Mouse (Mus musculus) brain, embryonic 14.5 days (tissue): ENCODE measurements around the gene Inf2. TPM values are rescaled to one million over a fixed set of nuclear protein-coding genes. Genes with fewer than 3 reads are reported as not detected.

Source experiments
- DNase-seq: peaks from one replicate; pipeline ENCODE4 v3.0.0-alpha.2; 2011; ENCODE audit warnings: low read depth
- CTCF ChIP-seq: fragments of 200-500 bp; IDR thresholded peaks from 2 replicates; pipeline ENCODE4 v1.5.1; 2012; ENCODE audit warnings: inconsistent platforms, mild to moderate bottlenecking, moderate library complexity, borderline replicate concordance; ENCODE audit not compliant: insufficient read depth, insufficient read length; ENCODE audit errors: extremely low read depth
- POLR2A ChIP-seq: fragments of 200-500 bp; IDR thresholded peaks from 2 replicates; pipeline ENCODE4 v1.6.1; 2012; ENCODE audit warnings: mild to moderate bottlenecking, inconsistent platforms, borderline replicate concordance; ENCODE audit not compliant: poor library complexity, insufficient read depth, insufficient read length, severe bottlenecking; ENCODE audit errors: extremely low read depth
- polyA plus RNA-seq: library from polyadenylated mRNA; depleted of rRNA; stranded (reverse); fragments of >200 nt; gene quantifications from 2 replicates; pipeline ENCODE4 v1.2.3, GENCODE M21; 2012

Inf2 gene
- polyA plus RNA-seq, 1 experiment, result 8.4 TPM

DNA sequence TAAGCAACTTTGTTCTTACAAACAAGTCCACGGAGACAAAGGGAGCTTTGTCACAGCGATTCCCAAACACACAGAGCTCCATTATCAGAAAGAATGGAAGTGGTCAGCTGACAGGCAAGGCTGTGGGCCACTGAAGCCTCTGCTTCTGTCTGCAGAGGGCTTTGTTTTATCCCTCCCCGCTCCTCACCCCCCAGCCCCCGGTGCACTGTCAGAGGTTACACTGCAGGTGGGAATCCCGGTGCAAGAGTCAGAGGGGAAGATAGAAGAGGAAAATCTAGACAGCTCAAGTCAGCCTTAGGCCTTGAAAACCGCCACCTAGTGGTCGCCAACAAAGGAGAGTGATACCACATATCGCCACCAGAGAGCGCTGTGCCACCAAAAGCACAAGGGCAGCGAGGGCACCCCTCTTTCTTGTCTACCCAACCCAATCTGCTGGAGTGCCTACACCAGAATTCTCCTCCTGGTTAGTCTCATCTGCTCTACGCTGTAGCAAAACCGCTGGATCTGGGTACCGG is 36.7 kb upstream of the Inf2 start:
- peak; percentile 94 for DNase-seq
- no peak for TF ChIP-seq POLR2A
- TF ChIP-seq CTCF, result peak; percentile 100

DNA sequence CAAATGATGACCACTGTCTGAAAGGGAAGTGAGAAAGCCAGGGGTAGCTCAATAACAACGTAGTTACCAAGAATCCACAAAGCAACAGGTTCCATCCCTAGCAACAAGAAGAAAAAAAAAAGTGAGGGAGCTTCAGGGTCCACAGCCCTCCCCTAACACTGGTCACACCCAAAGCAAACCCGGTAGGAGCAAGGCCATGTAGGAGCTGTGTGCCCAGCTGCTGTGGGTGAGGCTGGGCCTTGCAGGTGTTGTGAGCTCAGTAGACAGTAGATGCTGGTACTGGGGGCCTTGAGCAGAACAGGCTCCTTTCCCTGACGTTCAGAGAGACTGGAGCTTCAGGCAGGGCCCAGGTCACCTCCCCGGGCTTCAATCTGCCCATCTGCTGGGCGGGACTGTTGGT is 36.1 kb upstream of the Inf2 start:
- no peak for DNase-seq
- TF ChIP-seq POLR2A (no peak), CTCF (no peak)

DNA sequence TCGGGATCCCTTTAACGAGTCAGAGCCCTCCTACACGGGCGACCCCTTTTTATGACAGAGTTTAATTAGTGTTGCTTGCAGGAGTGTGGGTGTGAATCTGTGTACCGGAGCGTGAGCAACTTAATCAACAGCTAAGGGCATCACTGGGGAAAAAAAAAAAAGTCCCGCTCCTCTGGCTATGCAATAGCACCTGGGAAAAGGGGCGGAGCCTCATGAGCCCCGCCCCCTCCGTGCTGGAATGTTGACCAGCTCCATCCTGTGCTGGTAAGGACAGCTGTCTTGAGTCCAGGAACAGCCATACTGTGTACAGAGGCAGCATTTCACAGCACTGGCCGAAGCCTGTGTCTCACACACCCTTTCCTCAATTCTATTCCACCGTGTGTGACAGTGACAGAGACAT is 33.7 kb upstream of the Inf2 start:
- TF ChIP-seq CTCF (no peak), POLR2A (no peak)
- DNase-seq, result peak; percentile 34

DNA sequence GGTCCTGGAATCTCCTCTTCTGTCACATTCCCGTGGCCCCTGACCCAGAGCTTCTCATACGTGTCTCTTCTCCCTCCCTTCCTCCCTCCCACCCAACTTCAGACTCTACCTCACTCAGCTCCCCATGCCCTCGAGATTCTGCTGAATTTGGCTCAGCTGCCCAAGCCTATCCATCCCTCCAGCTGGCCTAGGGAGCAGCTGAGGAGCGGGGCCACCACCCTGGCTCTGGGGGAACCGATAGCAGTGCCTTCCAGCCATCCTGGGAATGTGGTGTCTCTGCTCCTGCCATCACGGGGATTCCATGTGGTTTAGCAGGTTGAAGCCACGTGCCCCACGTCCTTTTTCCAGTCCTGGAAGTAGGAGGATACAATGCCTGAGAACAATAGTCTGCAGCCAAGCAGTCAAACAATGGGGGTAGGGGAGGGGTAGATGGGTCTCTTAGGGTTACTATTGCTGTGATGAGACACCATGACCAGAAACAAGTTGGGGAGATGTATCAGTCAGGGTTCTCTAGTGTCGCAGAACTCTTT is 32.0 kb upstream of the Inf2 start:
- TF ChIP-seq POLR2A (no peak), CTCF (no peak)
- DNase-seq, result no peak

DNA sequence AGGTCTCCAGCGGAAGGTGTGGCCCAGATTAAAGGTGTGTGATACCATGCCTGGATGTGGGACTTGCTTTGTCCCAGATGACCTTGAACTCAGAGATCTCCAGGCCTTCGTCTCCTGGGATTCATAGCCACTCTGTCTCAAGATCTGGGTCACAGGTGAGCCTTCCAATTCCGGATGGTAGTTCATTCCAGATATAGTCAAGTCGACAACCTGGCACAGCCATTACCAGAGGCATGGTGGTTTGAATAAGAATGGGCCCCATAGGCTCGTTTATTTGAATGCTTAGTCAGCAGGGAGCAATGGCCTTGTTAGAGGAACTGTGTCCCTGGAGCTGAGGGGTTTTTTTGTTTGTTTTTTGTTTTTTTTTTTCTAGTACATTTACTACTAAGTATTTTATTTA is 31.4 kb upstream of the Inf2 start:
- no peak for DNase-seq
- TF ChIP-seq CTCF (no peak), POLR2A (no peak)

DNA sequence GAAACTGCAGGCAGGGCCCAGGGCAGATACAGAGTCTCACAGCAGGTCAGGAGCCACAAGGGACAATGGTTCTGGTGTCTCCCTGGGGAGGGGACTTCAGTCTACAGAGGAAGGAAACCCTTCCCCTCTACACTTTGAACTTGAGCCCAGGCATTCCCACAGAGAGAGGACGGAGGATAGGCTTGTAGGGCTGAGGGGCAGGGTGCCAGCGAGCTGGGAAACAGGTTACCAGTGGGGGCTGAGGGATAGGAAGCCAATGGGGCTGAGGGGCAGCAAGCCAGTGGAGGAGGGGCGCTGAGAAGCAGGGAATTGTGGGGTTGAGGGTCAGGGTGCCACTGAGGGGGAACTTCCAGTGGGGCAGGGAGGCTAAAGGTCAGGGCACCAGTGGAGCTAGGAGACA is 29.4 kb upstream of the Inf2 start:
- DNase-seq, result no peak

DNA sequence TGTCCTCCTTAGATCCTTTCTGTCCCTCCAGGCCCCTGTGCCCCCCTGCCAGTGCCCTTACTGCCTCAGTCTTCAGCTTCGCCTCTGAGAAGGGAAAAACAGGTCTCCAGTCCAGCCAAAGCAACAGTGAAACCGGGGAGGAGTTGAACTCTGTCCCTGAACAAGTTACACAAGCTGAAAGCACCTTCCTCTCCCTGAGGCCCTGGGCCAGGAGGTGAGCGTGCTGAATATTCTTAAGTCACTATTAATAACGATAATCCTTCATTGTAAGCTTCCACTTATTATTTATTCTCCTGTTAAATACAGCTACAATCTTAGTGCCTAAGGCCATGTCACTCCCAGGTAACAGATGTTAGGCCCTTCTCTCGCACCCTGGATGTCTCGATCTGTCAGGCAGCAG is 28.9 kb upstream of the Inf2 start:
- no peak for TF ChIP-seq CTCF
- DNase-seq, result no peak

More for the DNA sequence above, 29.4 kb upstream of the Inf2 start:
- TF ChIP-seq CTCF (no peak), POLR2A (no peak)

DNA sequence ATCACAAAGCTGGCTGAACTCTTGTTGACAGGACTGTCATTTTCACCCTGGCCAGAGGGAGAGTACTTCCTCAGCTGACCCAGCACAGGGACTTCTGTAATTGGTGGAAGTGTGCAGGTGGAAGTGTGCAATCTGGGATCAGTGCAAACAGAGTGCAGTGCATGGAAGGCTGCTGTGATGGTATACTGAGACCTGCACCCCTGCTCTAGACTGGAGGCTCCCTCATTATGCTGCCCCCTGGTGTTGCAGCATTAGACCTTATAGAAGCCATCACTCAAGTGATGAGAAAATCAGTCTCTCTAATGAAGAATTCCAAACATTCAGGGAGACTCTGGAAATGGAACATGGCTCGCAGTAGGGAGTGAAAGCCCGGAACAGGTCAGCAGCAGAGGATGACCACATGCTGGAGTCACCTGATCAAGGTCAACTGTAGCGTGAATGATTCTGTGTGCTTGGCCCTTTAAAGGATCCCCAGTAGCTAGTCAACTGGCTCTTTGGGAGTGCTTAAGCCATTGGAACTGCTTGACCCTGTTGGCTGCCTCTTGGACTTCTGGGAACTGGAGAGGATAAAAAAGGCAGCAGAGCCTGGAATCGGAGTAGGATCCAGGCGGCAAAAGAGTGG is 28.3 kb upstream of the Inf2 start:
- DNase-seq, result peak; percentile 32
- peak; percentile 48; the same call in 1 of the 2 replicates for TF ChIP-seq CTCF
- no peak for TF ChIP-seq POLR2A

DNA sequence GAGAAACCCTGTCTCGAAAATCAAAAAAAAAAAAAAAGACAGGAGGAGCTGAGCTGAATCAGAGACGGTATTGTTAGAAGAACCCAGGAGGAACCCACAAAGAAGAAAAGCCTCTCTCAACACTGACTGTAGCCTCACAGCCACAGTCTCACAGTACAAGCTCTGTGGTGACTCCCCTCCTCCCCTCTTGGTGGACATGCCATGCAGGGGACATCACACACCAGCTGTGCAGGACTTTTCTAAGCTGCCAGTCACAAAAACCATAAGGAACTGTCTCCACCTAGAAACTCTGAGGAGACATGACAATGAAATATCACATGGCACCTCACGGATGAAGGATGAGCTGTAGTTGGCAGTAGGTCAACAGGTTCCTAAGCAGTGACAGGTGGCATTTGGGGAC is 27.4 kb upstream of the Inf2 start:
- TF ChIP-seq CTCF, result no peak
- no peak for TF ChIP-seq POLR2A
- no peak for DNase-seq

DNA sequence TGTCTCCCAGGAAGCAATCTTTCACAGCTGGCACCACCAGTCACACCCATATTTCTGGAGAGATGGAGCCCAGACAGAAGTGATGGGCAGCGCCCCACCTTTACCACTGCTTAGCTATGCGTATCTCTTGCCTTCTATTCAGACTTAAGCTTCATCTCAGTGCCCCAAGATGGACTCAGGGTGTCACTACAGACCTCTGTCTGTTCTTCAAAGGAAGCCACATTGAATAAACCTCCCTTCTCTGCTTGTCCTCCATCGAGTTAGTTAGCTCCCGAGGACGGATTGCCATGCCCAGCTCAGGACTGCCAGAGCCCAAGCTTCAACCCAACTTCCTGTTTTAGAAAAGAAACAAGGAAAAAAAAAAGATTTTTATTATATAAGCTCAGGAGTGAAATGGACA is 26.1 kb upstream of the Inf2 start:
- DNase-seq, result no peak
- TF ChIP-seq CTCF (no peak), POLR2A (no peak)

DNA sequence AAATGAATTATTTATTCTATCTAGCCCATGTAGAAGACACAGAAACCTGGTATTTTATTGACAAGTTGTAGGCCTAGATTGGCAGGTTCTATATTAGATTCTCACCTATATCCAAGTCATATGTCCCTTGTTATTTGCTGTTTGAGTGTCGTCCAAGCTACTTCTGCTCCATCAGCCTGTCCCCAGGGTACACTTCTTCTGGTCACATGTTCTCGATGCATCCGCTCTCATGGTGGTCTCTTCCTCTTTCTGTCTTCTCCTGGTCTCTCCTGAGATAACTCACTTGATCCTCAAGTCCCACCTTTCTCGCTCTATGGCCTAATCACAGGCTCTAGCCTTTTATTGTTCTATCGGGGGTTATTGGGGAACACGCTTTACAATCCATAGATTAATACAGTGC is 25.6 kb upstream of the Inf2 start:
- TF ChIP-seq CTCF (no peak), POLR2A (no peak)
- DNase-seq, result no peak

DNA sequence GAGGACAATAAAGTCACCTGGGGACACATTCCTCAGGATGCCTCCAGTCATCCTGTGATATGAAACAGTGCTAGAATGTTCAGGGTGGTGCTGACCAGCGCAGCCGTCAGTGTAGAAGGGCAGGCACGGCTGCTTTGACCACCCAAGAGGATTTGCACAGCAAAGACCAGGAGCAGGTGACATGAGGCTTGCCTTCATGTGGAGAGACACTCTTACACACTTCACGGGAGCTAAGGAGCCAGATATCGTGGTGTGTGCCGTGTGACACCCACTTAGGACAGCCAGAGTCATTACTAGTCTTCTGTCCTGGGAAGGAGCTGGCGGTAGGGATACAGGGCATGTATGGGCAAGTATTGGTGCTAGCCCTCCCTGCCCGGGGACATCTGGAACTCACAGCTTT is 18.4 kb upstream of the Inf2 start:
- DNase-seq, result no peak
- TF ChIP-seq CTCF (no peak), POLR2A (no peak)

DNA sequence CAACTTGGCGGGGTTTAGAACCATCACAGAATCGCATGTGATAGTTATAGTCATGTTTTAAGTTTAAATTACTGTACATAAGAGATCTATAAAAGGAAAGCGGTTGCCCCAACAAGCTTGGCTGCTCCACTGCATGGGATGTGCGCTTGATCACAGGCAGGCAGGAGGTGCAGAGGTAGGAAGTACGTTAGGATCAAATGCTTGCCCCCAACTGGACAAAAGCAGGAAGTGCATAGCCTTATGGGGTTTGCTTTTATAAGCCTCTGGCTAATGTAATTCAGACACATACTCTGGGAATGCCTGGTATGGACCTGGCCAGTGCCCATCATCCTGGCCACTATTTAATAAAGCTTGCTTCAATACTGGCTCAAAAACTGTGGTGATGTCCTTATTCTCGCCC is 17.5 kb upstream of the Inf2 start:
- no peak for DNase-seq
- TF ChIP-seq CTCF (peak; percentile 34; the same call in 1 of the 2 replicates), POLR2A (no peak)

DNA sequence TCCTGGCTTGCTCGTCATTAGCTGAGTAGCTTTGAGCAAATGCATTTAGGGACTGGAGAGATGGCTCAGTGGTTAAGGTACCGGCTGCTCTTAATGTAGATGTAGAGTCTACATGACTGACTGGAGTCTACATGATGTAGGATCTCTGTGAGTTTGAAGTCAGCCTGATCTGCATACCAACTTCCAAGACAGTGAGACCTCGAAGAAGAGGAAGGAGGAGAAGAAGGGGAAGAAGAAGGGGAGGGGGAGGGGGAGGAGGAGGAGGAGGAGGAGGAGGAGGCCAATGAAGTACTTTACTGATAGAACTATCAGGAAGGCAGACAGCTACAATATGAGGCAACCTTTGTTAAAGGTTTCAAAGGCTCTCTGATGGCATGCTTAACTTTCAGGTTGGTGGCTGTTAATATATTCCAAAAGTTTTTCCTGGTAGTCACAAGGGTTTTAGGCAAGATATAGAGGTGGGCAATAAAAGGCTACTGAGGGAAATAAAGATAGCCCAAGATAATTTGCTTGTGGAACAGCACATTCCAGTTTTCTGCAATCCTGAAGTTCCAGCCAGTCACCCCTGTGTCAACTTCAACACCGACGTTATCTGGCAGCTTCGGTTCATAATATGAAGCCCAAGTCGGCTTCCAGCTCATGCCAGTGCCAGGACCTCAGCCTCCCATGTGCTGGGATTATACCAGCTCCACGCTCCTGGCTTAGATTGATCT is 13.2 kb upstream of the Inf2 start:
- TF ChIP-seq CTCF (no peak), POLR2A (no peak)

DNA sequence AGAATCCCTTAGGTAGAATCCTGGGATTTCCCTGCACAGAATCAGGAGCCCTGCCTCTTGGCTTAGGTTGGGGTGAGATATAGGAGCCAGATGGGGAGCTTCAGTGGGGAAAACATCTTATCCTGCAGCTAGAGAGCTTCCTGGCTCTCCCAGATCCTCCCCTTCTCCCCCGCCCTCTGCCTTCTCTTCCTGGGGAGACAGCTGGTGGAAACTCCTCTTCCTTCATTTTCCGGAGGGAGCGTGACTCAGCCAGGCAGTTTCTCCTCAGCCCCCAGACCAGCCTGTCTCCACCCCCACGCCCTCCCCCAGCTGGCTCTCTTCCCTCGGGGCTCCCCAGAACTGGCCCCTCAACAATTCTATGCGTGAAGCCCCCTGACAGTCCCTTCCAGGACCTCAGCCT is 12.2 kb upstream of the Inf2 start:
- no peak for TF ChIP-seq CTCF
- TF ChIP-seq POLR2A, result no peak
- DNase-seq, result peak; percentile 64

More for the DNA sequence above, 13.2 kb upstream of the Inf2 start:
- DNase-seq, result no peak

DNA sequence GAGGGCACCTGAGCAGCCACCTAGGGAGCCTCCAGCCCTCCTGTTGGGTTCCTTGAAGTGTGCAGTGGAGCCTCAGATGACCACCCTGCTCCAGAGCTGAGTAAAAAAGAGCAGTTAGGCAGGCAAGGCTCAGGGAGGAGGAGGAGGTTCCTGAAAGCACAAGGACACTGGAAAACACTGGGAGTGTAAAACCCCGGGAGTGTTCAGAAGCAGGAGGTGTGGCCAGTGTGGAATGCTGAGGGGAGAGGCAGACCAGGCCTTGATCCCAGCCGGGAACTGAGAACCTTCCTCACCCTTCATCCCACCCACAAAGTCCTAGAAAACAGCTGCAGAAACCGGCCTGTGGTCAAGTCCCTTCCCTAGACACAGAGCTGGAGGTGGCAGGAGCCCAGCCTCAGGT is 11.8 kb upstream of the Inf2 start:
- TF ChIP-seq CTCF (no peak), POLR2A (no peak)
- DNase-seq, result no peak
